Mouse (Mus musculus) stomach, postnatal 0 days (tissue): ENCODE measurements around the gene Slc9a9.

Experiments used
- CTCF ChIP-seq: IDR thresholded peaks from 2 replicates; pipeline ENCODE4 v1.5.1; 2016; ENCODE audit warnings: antibody characterized with exemption, low read depth, mild to moderate bottlenecking, moderate library complexity
- EP300 ChIP-seq: optimal IDR thresholded peaks from 2 replicates; pipeline ENCODE3; 2016; ENCODE audit warnings: antibody characterized with exemption

GRCm38 (mm10) chr9:94925845-94926244 is 256.1 kb downstream of the Slc9a9 start:
- TF ChIP-seq CTCF (no peak), EP300 (no peak)
